Mouse (Mus musculus) hindbrain, postnatal 0 days (tissue): ENCODE results near the gene Erp29. TPM values are rescaled to one million over a fixed set of nuclear protein-coding genes. Genes with fewer than 3 reads are reported as not detected.

ENCODE experiments used
- ATAC-seq: fragments of 200-750 bp; cut with Nextera tagmentation; 2 replicates; pipeline ENCODE4 v1.8.0; 2017; ENCODE audit warnings: mild to moderate bottlenecking, moderate TSS enrichment, moderate library complexity
- DNase-seq: peaks from one replicate; pipeline ENCODE4 v3.0.0-alpha.2; 2015; ENCODE audit warnings: low spot score
- H3K27ac ChIP-seq: fragments of 300-500 bp; sonication (generic); 2 replicates; pipeline ENCODE4 v1.5.1; 2014; ENCODE audit warnings: mild to moderate bottlenecking
- H3K27me3 ChIP-seq: fragments of 300-500 bp; sonication (generic); 2 replicates; pipeline ENCODE4 v1.6.1; 2014; ENCODE audit warnings: low read length, mixed read lengths; ENCODE audit not compliant: insufficient read depth
- H3K36me3 ChIP-seq: fragments of 300-500 bp; sonication (generic); 2 replicates; pipeline ENCODE4 v1.6.1; 2014; ENCODE audit warnings: low read length, mixed read lengths; ENCODE audit not compliant: insufficient read depth
- H3K4me1 ChIP-seq: fragments of 300-500 bp; sonication (generic); 2 replicates; pipeline ENCODE4 v1.6.1; 2014; ENCODE audit warnings: antibody characterized with exemption, low read length, mixed read lengths; ENCODE audit not compliant: insufficient read depth
- H3K4me2 ChIP-seq: fragments of 300-500 bp; sonication (generic); 2 replicates; pipeline ENCODE4 v1.6.1; 2014; ENCODE audit warnings: low read depth, mild to moderate bottlenecking, low read length, moderate library complexity, mixed read lengths
- H3K4me3 ChIP-seq: fragments of 300-500 bp; sonication (generic); 2 replicates; pipeline ENCODE4 v1.5.1; 2014; ENCODE audit warnings: low read length
- H3K9ac ChIP-seq: fragments of 300-500 bp; sonication (generic); replicated peaks from 2 replicates; pipeline ENCODE4 v1.6.1; 2014; ENCODE audit warnings: mild to moderate bottlenecking, low read length, moderate library complexity, mixed read lengths
- H3K9me3 ChIP-seq: fragments of 300-500 bp; sonication (generic); 2 replicates; pipeline ENCODE4 v1.6.1; 2016; ENCODE audit warnings: low read length, mixed read lengths
- CTCF ChIP-seq: IDR thresholded peaks from 2 replicates; pipeline ENCODE4 v1.5.1; 2016; ENCODE audit warnings: antibody characterized with exemption, control low read depth, low read depth
- WGBS: fragments of 180-500 bp; shearing (Covaris S2); extraction: QIAGEN DNeasy Blood & Tissue Kit; methylation state at CpG from one replicate; pipeline ENCODE4 v1.1.7; 2014; 5-methylcytosine and 5-hydroxymethylcytosine counted together
- polyA plus RNA-seq: library from polyadenylated mRNA; unstranded; fragments of >200 nt; fragmentation: Nextera tagmentation; extraction: Ambion mirVana; gene quantifications from 2 replicates; pipeline ENCODE4 v1.2.1, GENCODE M21; 2015
- total RNA-seq: library from RNA; depleted of rRNA; stranded (reverse); fragments of >200 nt; gene quantifications from 2 replicates; pipeline ENCODE4 v1.2.3, GENCODE M21; 2014

Erp29 gene
- total and polyA plus RNA-seq, 2 experiments from 2014 or later, result 37.1 to 192 TPM

GRCm38 (mm10) chr5:121474610-121475009, 22.3 kb upstream of the Erp29 start:
- Histone ChIP-seq H3K4me1 (no peaks in the 10 kb centered on the region), H3K4me3 (no peak overlapping the region), H3K9ac (no peak overlapping the region), H3K27ac (no peak overlapping the region), H3K9me3 (no peaks in the 10 kb centered on the region), H3K27me3 (no peaks in the 10 kb centered on the region), H3K4me2 (no peak overlapping the region), H3K36me3 (no peaks in the 10 kb centered on the region)
- ATAC-seq (no peak), DNase-seq (no peak)
- no peak for TF ChIP-seq CTCF
- 86% methylated on average over 7 of the region's 7 CpGs for WGBS

GRCm38 (mm10) chr5:121472411-121472810, 20.1 kb upstream of the Erp29 start:
- H3K36me3 ChIP-seq, result no peaks in the 10 kb centered on the region
- no peak for TF ChIP-seq CTCF
- WGBS, result 87% methylated on average over 2 of the region's 2 CpGs
- DNase-seq (no peak), ATAC-seq (no peak)
- H3K4me3 ChIP-seq, result no peak overlapping the region
- no peak overlapping the region for H3K27ac ChIP-seq
- no peaks in the 10 kb centered on the region for H3K27me3 ChIP-seq
- no peaks in the 10 kb centered on the region for H3K9me3 ChIP-seq
- H3K4me1 ChIP-seq, result no peaks in the 10 kb centered on the region
- no peak overlapping the region for H3K4me2 ChIP-seq
- no peak overlapping the region for H3K9ac ChIP-seq

GRCm38 (mm10) chr5:121469566-121469965, 17.3 kb upstream of the Erp29 start:
- Histone ChIP-seq H3K9me3 (no peaks in the 10 kb centered on the region), H3K36me3 (no peaks in the 10 kb centered on the region), H3K27ac (no peak overlapping the region), H3K27me3 (no peaks in the 10 kb centered on the region), H3K9ac (no peak overlapping the region), H3K4me3 (no peak overlapping the region), H3K4me1 (no peaks in the 10 kb centered on the region), H3K4me2 (no peak overlapping the region)
- no peak for DNase-seq
- WGBS, result 57% methylated on average over 3 of the region's 3 CpGs
- ATAC-seq, result no peak
- no peak for TF ChIP-seq CTCF

GRCm38 (mm10) chr5:121463601-121464250, 11.4 kb upstream of the Erp29 start:
- TF ChIP-seq CTCF, result no peak

GRCm38 (mm10) chr5:121462967-121463366, 10.7 kb upstream of the Erp29 start:
- H3K9me3 ChIP-seq, result no peaks in the 10 kb centered on the region
- no peak overlapping the region for H3K4me2 ChIP-seq
- H3K36me3 ChIP-seq, result no peaks in the 10 kb centered on the region
- no peaks in the 10 kb centered on the region for H3K27me3 ChIP-seq
- DNase-seq (no peak), ATAC-seq (no peak)
- 75% methylated on average over 5 of the region's 5 CpGs for WGBS
- no peak for TF ChIP-seq CTCF
- H3K4me3 ChIP-seq, result no peak overlapping the region
- no peak overlapping the region for H3K27ac ChIP-seq
- H3K4me1 ChIP-seq, result no peaks in the 10 kb centered on the region
- no peak overlapping the region for H3K9ac ChIP-seq

More at GRCm38 (mm10) chr5:121463601-121464250, 11.4 kb upstream of the Erp29 start:
- DNase-seq, result no peak
- WGBS, result 79% methylated on average over 5 of the region's 5 CpGs
- Histone ChIP-seq H3K9ac (no peak overlapping the region), H3K27ac (no peak overlapping the region), H3K36me3 (no peaks in the 10 kb centered on the region), H3K4me2 (no peak overlapping the region), H3K27me3 (no peaks in the 10 kb centered on the region), H3K9me3 (no peaks in the 10 kb centered on the region), H3K4me3 (no peak overlapping the region), H3K4me1 (no peaks in the 10 kb centered on the region)
- no peak for ATAC-seq

- no peaks in the 10 kb centered on the region for H3K9me3 ChIP-seq
- H3K4me1 ChIP-seq, result no peaks in the 10 kb centered on the region
- no peak overlapping the region for H3K4me2 ChIP-seq
- no peaks in the 10 kb centered on the region for H3K36me3 ChIP-seq
- no peak overlapping the region for H3K4me3 ChIP-seq
- TF ChIP-seq CTCF, result no peak
- WGBS, result 41% methylated on average over 1 of the region's 1 CpGs
- DNase-seq (no peak), ATAC-seq (no peak)
- no peak overlapping the region for H3K27ac ChIP-seq
- H3K27me3 ChIP-seq, result no peaks in the 10 kb centered on the region
- H3K9ac ChIP-seq, result no peak overlapping the region
These were observed 9.8 kb upstream of the Erp29 start for GRCm38 (mm10) chr5:121462171-121462502.

- no peak overlapping the region for H3K27ac ChIP-seq
- no peak overlapping the region for H3K4me2 ChIP-seq
- ATAC-seq, result no peak
- DNase-seq, result no peak
- no peak for TF ChIP-seq CTCF
- no peaks in the 10 kb centered on the region for H3K36me3 ChIP-seq
- no peaks in the 10 kb centered on the region for H3K27me3 ChIP-seq
- H3K9me3 ChIP-seq, result no peaks in the 10 kb centered on the region
- no peak overlapping the region for H3K9ac ChIP-seq
- H3K4me1 ChIP-seq, result no peaks in the 10 kb centered on the region
- no peak overlapping the region for H3K4me3 ChIP-seq
- 69% methylated on average over 4 of the region's 4 CpGs for WGBS
These were observed 9.2 kb upstream of the Erp29 start for GRCm38 (mm10) chr5:121461339-121462170.
